Mouse (Mus musculus) olfactory bulb, adult 2 months (tissue): Measurements from ENCODE around the gene Gabrr1.

Source experiments
- CTCF ChIP-seq: fragments of 200-500 bp; IDR thresholded peaks from 2 replicates; pipeline ENCODE4 v1.5.1; 2012; ENCODE audit warnings: low read depth, mild to moderate bottlenecking, low read length, moderate library complexity; ENCODE audit not compliant: insufficient read depth
- POLR2A ChIP-seq: fragments of 200-500 bp; IDR thresholded peaks from 2 replicates; pipeline ENCODE4 v1.6.1; 2012; ENCODE audit warnings: mild to moderate bottlenecking, low read depth, low read length, moderate library complexity; ENCODE audit not compliant: insufficient read depth

DNA sequence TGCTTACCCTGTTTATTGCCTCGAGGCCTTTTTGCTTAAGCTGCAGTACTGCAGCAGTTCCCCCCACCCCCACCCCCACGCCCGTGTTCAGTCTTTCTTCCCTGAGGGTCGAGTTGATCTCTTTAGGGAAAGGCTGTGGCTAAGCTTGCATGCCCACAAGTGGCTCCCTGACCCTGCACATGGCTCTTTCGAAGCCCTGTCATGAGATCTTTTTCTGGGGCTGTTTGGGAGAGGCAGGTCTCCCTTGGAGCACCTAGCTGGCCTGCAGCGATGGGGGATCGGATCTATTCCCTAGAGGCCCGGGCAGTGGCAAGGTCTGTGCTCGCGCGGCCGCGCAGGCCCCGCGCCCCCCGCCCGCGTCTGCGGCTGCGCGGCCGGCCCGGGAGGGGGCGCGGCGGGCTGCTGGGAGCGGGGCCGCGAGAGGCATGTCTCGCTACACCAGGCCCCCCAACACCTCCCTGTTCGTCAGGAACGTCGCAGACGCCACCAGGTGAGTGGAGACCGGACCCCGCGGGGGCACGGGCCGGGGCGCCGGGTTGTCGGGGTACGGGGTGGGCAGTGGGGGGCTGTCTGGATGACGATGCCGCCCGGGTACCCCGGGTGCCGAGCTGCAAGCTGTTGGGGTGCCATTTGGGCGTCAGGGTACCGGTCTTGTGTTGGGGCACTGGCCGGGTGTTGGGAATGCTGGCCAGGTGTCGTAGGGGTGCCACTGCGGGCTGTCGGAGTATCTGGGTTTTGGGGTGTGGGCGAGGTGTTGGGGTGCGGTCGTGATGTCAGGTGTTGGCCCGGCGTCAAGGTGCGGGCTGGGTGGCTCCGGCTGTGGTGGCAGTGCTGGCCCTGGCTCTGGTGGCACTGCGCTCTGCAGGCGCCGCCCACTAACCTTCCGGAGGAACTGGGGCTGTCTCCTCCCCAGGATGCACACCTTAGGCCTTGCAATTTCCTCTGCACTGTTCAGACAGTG is 76.8 kb downstream of the Gabrr1 start, which contains the start of gene Srsf12:
- no peak for TF ChIP-seq CTCF
- peak; percentile 29; the same call in 1 of the 2 replicates for TF ChIP-seq POLR2A
